Mouse (Mus musculus): ENCODE results near the gene Pde4b.

The Pde4b gene

GRCm38 (mm10) chr4:102605722-102606341 is 518.5 kb downstream of the Pde4b start:
- DNase-seq (ENCODE audit: low spot score in 2 of 2), result peak in 1 of 2 experiments; percentile 15

- no peak for DNase-seq (ENCODE audit: low spot score in 2 of 2)
Observed at GRCm38 (mm10) chr4:102606825-102607224, 519.5 kb downstream of the Pde4b start.

GRCm38 (mm10) chr4:102607744-102608416 is 520.5 kb downstream of the Pde4b start:
- peak in 1 of 2 experiments; percentile 30 for DNase-seq (ENCODE audit: low spot score in 2 of 2)

GRCm38 (mm10) chr4:102612596-102612995 is 525.3 kb downstream of the Pde4b start:
- no peak for DNase-seq (ENCODE audit: low spot score in 2 of 2)

- DNase-seq (ENCODE audit: low spot score in 2 of 2), result no peak
Observed at GRCm38 (mm10) chr4:102617774-102618173, 530.4 kb downstream of the Pde4b start.

GRCm38 (mm10) chr4:102618609-102619008 is 531.3 kb downstream of the Pde4b start:
- DNase-seq (ENCODE audit: low spot score in 2 of 2), result no peak

- peak; percentile 38 to 53 for DNase-seq (ENCODE audit: low spot score in 2 of 2)
Observed at GRCm38 (mm10) chr4:102620179-102620910, 533.0 kb downstream of the Pde4b start.

- no peak for DNase-seq (ENCODE audit: low spot score in 2 of 2)
Observed at GRCm38 (mm10) chr4:102621120-102621519, 533.8 kb downstream of the Pde4b start.

GRCm38 (mm10) chr4:102622977-102623376 is 535.6 kb downstream of the Pde4b start:
- DNase-seq (ENCODE audit: low spot score in 2 of 2), result peak; percentile 61 to 63

GRCm38 (mm10) chr4:102623789-102624611 is 536.7 kb downstream of the Pde4b start:
- DNase-seq (ENCODE audit: low spot score in 2 of 2), result no peak

- no peak for DNase-seq (ENCODE audit: low spot score in 2 of 2)
Observed at GRCm38 (mm10) chr4:102624937-102625336, 537.6 kb downstream of the Pde4b start.

GRCm38 (mm10) chr4:102627799-102628198 is 540.5 kb downstream of the Pde4b start:
- DNase-seq (ENCODE audit: low spot score in 2 of 2), result no peak

- no peak for DNase-seq (ENCODE audit: low spot score in 2 of 2)
Observed at GRCm38 (mm10) chr4:102629621-102630020, 542.3 kb downstream of the Pde4b start.

GRCm38 (mm10) chr4:102630261-102630660 is 542.9 kb downstream of the Pde4b start:
- DNase-seq (ENCODE audit: low spot score in 2 of 2), result no peak

GRCm38 (mm10) chr4:102631624-102632023 is 544.3 kb downstream of the Pde4b start:
- DNase-seq (ENCODE audit: low spot score in 2 of 2), result no peak

- DNase-seq (ENCODE audit: low spot score in 2 of 2), result no peak
Observed at GRCm38 (mm10) chr4:102633241-102633640, 545.9 kb downstream of the Pde4b start.

- no peak for DNase-seq (ENCODE audit: low spot score in 2 of 2)
Observed at GRCm38 (mm10) chr4:102635258-102635657, 547.9 kb downstream of the Pde4b start.

GRCm38 (mm10) chr4:102635944-102636343 is 548.6 kb downstream of the Pde4b start:
- DNase-seq (ENCODE audit: low spot score in 2 of 2), result no peak

- no peak for DNase-seq (ENCODE audit: low spot score in 2 of 2)
Observed at GRCm38 (mm10) chr4:102637348-102637910, 550.1 kb downstream of the Pde4b start.

- DNase-seq (ENCODE audit: low spot score in 2 of 2), result no peak
Observed at GRCm38 (mm10) chr4:102640942-102641341, 553.6 kb downstream of the Pde4b start.

- no peak for DNase-seq (ENCODE audit: low spot score in 2 of 2)
Observed at GRCm38 (mm10) chr4:102644062-102644461, 556.7 kb downstream of the Pde4b start.

- DNase-seq (ENCODE audit: low spot score in 2 of 2), result no peak
Observed at GRCm38 (mm10) chr4:102647056-102647455, 559.7 kb downstream of the Pde4b start.
